Mouse (Mus musculus) kidney, adult 2 months (tissue): ENCODE data around the gene Raver2.

Experiments used
- CTCF ChIP-seq: fragments of 200-500 bp; conservative IDR thresholded peaks from 2 replicates; pipeline ENCODE4 v1.5.1; 2011; ENCODE audit warnings: low read depth, mild to moderate bottlenecking, control low read depth, low read length, moderate library complexity, mixed read lengths; ENCODE audit not compliant: insufficient read depth, insufficient read length
- POLR2A ChIP-seq: fragments of 200-500 bp; IDR thresholded peaks from one replicate; pipeline ENCODE4 v1.6.1; 2011; ENCODE audit warnings: low read depth, low read length, control low read depth

DNA sequence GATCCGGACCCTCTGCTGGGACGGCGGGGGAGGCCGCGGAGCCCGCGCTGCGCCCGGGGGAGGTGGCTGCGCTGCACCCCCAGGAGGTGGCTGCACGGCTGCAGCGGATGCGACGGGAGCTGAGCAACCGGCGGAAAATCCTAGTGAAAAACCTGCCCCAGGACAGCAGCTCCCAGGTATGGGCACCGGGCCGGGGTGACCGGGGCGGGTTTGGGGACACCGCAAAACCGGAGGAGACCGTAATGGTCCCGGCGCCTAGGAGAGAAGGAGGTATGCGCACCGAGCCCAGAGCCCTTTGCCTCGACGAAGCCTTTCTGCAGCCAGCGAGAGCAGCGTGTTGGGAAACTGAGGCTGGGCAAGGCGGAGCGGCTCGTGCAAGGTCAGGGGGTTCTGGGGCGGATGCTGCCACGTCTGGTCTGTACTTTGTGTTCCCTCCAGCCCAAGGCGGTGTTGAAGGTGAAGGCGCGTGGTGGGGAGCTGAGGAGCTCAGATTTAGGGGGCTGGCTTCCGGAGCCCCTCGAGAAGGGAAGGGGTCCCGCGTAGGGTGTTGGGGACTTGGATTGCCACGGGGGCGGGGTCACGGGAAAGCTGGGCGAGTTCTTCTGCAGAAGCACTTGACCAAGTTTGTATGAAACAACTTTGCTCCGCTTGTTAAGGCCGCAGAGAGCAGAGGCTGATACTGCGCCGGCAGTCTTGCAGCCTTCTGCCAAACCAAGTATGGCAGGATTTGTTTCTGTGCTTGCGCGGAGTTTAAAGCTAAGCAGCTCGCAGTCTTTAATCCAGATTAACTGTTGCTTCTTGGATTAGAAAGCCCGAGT lies 580 bp downstream of the Raver2 start:
- no peak for TF ChIP-seq CTCF
- TF ChIP-seq POLR2A = no peak
